Mouse (Mus musculus) adipocyte (in vitro differentiated cells): ENCODE results near the gene Nrsn2.
"Not testable (repeated sequence)": the region's sequence is repeated elsewhere in the genome, so short reads cannot be mapped to it uniquely, and the experiment has no call there.

Source experiments
- DNase-seq: peaks from one replicate; pipeline ENCODE4 v3.0.0-alpha.2; 2016; ENCODE audit warnings: low spot score

The Nrsn2 gene

GRCm38 (mm10) chr2:152384191-152384590 is 7.8 kb upstream of the Nrsn2 start:
- no peak for DNase-seq

GRCm38 (mm10) chr2:152375652-152376344 is 640 bp downstream of the Nrsn2 start:
- no peak for DNase-seq

- no peak for DNase-seq
These were observed 2.9 kb downstream of the Nrsn2 start for GRCm38 (mm10) chr2:152373547-152373946.

GRCm38 (mm10) chr2:152372661-152373060 is 3.8 kb downstream of the Nrsn2 start:
- no peak for DNase-seq

GRCm38 (mm10) chr2:152372104-152372503 is 4.3 kb downstream of the Nrsn2 start:
- DNase-seq = no peak

- DNase-seq = peak; percentile 65
These were observed 7.8 kb downstream of the Nrsn2 start for GRCm38 (mm10) chr2:152368532-152369140.

GRCm38 (mm10) chr2:152367917-152368316 is 8.5 kb downstream of the Nrsn2 start:
- no peak for DNase-seq

- peak; percentile 83 for DNase-seq
These were observed 12.9 kb downstream of the Nrsn2 start for GRCm38 (mm10) chr2:152363245-152364147.

- DNase-seq = no peak
These were observed 15.2 kb downstream of the Nrsn2 start for GRCm38 (mm10) chr2:152361193-152361592.

GRCm38 (mm10) chr2:152360271-152360775 is 16.1 kb downstream of the Nrsn2 start:
- DNase-seq = peak; percentile 78

- DNase-seq = peak; percentile 37
These were observed 16.8 kb downstream of the Nrsn2 start for GRCm38 (mm10) chr2:152359616-152360015.

GRCm38 (mm10) chr2:152358977-152359376 is 17.5 kb downstream of the Nrsn2 start:
- not testable (repeated sequence) for DNase-seq

GRCm38 (mm10) chr2:152357254-152357653 is 19.2 kb downstream of the Nrsn2 start:
- DNase-seq = no peak

- DNase-seq = peak; percentile 82
These were observed 26.4 kb downstream of the Nrsn2 start for GRCm38 (mm10) chr2:152349842-152350540.

GRCm38 (mm10) chr2:152349205-152349604 is 27.2 kb downstream of the Nrsn2 start:
- DNase-seq = no peak

GRCm38 (mm10) chr2:152347722-152348121 is 28.7 kb downstream of the Nrsn2 start:
- DNase-seq = no peak

- peak; percentile 81 for DNase-seq
These were observed 29.5 kb downstream of the Nrsn2 start for GRCm38 (mm10) chr2:152346776-152347465.

- no peak for DNase-seq
These were observed 31.0 kb downstream of the Nrsn2 start for GRCm38 (mm10) chr2:152345393-152345792.

- no peak for DNase-seq
These were observed 31.5 kb downstream of the Nrsn2 start for GRCm38 (mm10) chr2:152344909-152345308.

- DNase-seq = no peak
These were observed 32.1 kb downstream of the Nrsn2 start for GRCm38 (mm10) chr2:152344361-152344760.
